Mouse (Mus musculus): Measurements from ENCODE around the gene Trim72.

The Trim72 gene

GRCm38 (mm10) chr7:128056917-128057444 lies 53.2 kb downstream of the Trim72 start:
- DNase-seq: no peak

- DNase-seq: no peak
These were observed 54.1 kb downstream of the Trim72 start for GRCm38 (mm10) chr7:128057860-128058259.

GRCm38 (mm10) chr7:128058576-128058975 lies 54.8 kb downstream of the Trim72 start:
- no peak for DNase-seq

GRCm38 (mm10) chr7:128059091-128059490 lies 55.3 kb downstream of the Trim72 start:
- DNase-seq: no peak

Data from layer of hippocampus, adult 9-11 months (tissue).